ENCODE assay signal across 20 mouse cellular contexts in the genomic region with DNA sequence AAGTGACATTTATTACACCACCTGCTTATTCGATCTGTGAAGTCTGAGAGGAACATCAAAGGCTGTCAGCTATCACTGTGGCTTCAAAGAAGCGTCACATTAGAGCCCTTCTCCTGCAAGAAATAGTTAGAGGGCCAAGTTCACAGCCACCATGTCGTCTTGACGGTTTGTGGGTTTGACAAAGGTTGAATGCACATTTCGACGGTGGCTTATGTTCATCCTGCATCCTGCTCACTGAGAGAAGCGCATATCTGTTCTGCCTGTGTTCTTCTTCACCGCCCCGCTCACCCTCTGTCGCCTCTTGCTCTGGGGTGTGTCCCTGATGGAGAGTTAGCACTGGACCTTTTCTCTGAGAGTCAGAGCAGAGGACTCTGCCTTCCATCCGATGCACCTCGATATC.
DNase-seq lines count a peak whose midpoint lies in the region; ATAC-seq lines count a peak whose summit lies in the region.
"Had no signal": no experiment of that assay in that cellular context is flagged by ENCODE, and none has a peak within 500 bp of the region (broad histone marks: within the 10 kb centered on the region; RNA-seq: fewer than 3 reads in every experiment).

No protein-coding gene starts in this region.

- WGBS in forebrain, embryonic 11.5 days, result 94% methylated on average over 12 of the region's 12 CpGs
- WGBS in forebrain, embryonic 13.5 days, result 93% methylated on average over 12 of the region's 12 CpGs
- 91% methylated on average over 12 of the region's 12 CpGs for WGBS in midbrain, embryonic 11.5 days
- WGBS in midbrain, embryonic 10.5 days, result 92% methylated on average over 12 of the region's 12 CpGs

- no peak overlapping the region for H3K4me2 ChIP-seq in forebrain, embryonic 11.5 days (ENCODE audit: low read depth, low read length, severe bottlenecking)
- no peak overlapping the region for H3K4me2 ChIP-seq in forebrain, embryonic 13.5 days
- no peak overlapping the region for H3K4me2 ChIP-seq in midbrain, embryonic 11.5 days
- H3K4me2 ChIP-seq: embryonic facial prominence, embryonic 15.5 days; liver, embryonic 12.5 days; lung, embryonic 14.5 days; midbrain, embryonic 15.5 days; stomach, embryonic 15.5 days had no signal

- H3K36me3 ChIP-seq in forebrain, embryonic 11.5 days (ENCODE audit: control insufficient read depth, insufficient read depth, low read length), result no peaks in the 10 kb centered on the region
- H3K36me3 ChIP-seq in forebrain, embryonic 13.5 days (ENCODE audit: poor library complexity, severe bottlenecking), result no peaks in the 10 kb centered on the region
- no peaks in the 10 kb centered on the region for H3K36me3 ChIP-seq in midbrain, embryonic 11.5 days (ENCODE audit: control insufficient read depth, insufficient read depth, low read length)
- H3K36me3 ChIP-seq in midbrain, embryonic 10.5 days, result no peaks in the 10 kb centered on the region
- H3K36me3 ChIP-seq: embryonic facial prominence, embryonic 15.5 days; forebrain, embryonic 10.5 days; liver, embryonic 12.5 days; midbrain, embryonic 15.5 days; stomach, embryonic 15.5 days had no signal

- peak; percentile 34 for DNase-seq in forebrain, embryonic 11.5 days (ENCODE audit: low spot score)
- DNase-seq in testis, postnatal 10 days (ENCODE audit: low spot score), result peak; percentile 30
- DNase-seq in testis, postnatal 14 days (ENCODE audit: low spot score), result no peak
- peak; percentile 32 to 62 for DNase-seq in thymus, adult 18-20 months
- no peak for DNase-seq in midbrain, embryonic 11.5 days (ENCODE audit: low spot score, missing footprints)
- DNase-seq in layer of hippocampus, postnatal 36 days, result no peak
- DNase-seq in midbrain, embryonic 10.5 days (ENCODE audit: low spot score), result no peak
- DNase-seq: adrenal gland, postnatal 25 days; cerebellum, adult 2 months; gastrocnemius, postnatal 25 days; heart, postnatal 14 days; kidney, adult 8-10 months; lung, embryonic 14.5 days had no signal

- no peak overlapping the region for H3K27ac ChIP-seq in forebrain, embryonic 11.5 days (ENCODE audit: low read depth, low read length)
- H3K27ac ChIP-seq in forebrain, embryonic 13.5 days, result no peak overlapping the region
- H3K27ac ChIP-seq in midbrain, embryonic 11.5 days (ENCODE audit: low read depth, low read length), result no peak overlapping the region
- H3K27ac ChIP-seq in midbrain, embryonic 10.5 days (replicated peaks), result no peak overlapping the region
- H3K27ac ChIP-seq: embryonic facial prominence, embryonic 15.5 days; forebrain, embryonic 10.5 days; liver, embryonic 12.5 days; midbrain, embryonic 15.5 days; stomach, embryonic 15.5 days had no signal

- no peak for ATAC-seq in forebrain, embryonic 11.5 days (replicated peaks; ENCODE audit: low FRiP score)
- no peak for ATAC-seq in forebrain, embryonic 13.5 days
- no peak for ATAC-seq in midbrain, embryonic 11.5 days (ENCODE audit: low FRiP score)
- ATAC-seq: hindbrain, embryonic 16.5 days; liver, embryonic 12.5 days; midbrain, embryonic 15.5 days had no signal

- no peak overlapping the region for H3K4me3 ChIP-seq in forebrain, embryonic 11.5 days (ENCODE audit: low read depth, low read length)
- H3K4me3 ChIP-seq in forebrain, embryonic 13.5 days, result no peak overlapping the region
- no peak overlapping the region for H3K4me3 ChIP-seq in midbrain, embryonic 11.5 days (ENCODE audit: low read depth, low read length)
- no peak overlapping the region for H3K4me3 ChIP-seq in midbrain, embryonic 10.5 days
- H3K4me3 ChIP-seq: embryonic facial prominence, embryonic 15.5 days; forebrain, embryonic 10.5 days; liver, embryonic 12.5 days; midbrain, embryonic 15.5 days; stomach, embryonic 15.5 days had no signal

- H3K9ac ChIP-seq in forebrain, embryonic 11.5 days (ENCODE audit: low read length), result no peak overlapping the region
- H3K9ac ChIP-seq in forebrain, embryonic 13.5 days, result no peak overlapping the region
- no peak overlapping the region for H3K9ac ChIP-seq in midbrain, embryonic 11.5 days (ENCODE audit: low read length)
- H3K9ac ChIP-seq: embryonic facial prominence, embryonic 15.5 days; liver, embryonic 12.5 days; lung, embryonic 14.5 days; midbrain, embryonic 15.5 days; stomach, embryonic 15.5 days had no signal

- H3K4me1 ChIP-seq in forebrain, embryonic 11.5 days (replicated peaks; ENCODE audit: control insufficient read depth, insufficient read depth, low read length), result no peaks in the 10 kb centered on the region
- H3K4me1 ChIP-seq in forebrain, embryonic 13.5 days, result no peaks in the 10 kb centered on the region
- H3K4me1 ChIP-seq in midbrain, embryonic 11.5 days (ENCODE audit: control insufficient read depth, insufficient read depth, low read length), result no peaks in the 10 kb centered on the region
- H3K4me1 ChIP-seq in midbrain, embryonic 10.5 days, result no peaks in the 10 kb centered on the region
- H3K4me1 ChIP-seq: embryonic facial prominence, embryonic 15.5 days; forebrain, embryonic 10.5 days; liver, embryonic 12.5 days; midbrain, embryonic 15.5 days had no signal

- no peaks in the 10 kb centered on the region for H3K27me3 ChIP-seq in forebrain, embryonic 11.5 days (ENCODE audit: control insufficient read depth, insufficient read depth, low read length)
- H3K27me3 ChIP-seq in forebrain, embryonic 13.5 days, result no peaks in the 10 kb centered on the region
- H3K27me3 ChIP-seq in midbrain, embryonic 11.5 days (ENCODE audit: control insufficient read depth, insufficient read depth, low read length), result no peaks in the 10 kb centered on the region
- no peaks in the 10 kb centered on the region for H3K27me3 ChIP-seq in midbrain, embryonic 10.5 days (ENCODE audit: low read depth, poor library complexity, severe bottlenecking)
- H3K27me3 ChIP-seq: embryonic facial prominence, embryonic 15.5 days; liver, embryonic 12.5 days; midbrain, embryonic 15.5 days; stomach, embryonic 15.5 days had no signal

- no peaks in the 10 kb centered on the region; the same call in 1 of the 2 replicates for H3K9me3 ChIP-seq in forebrain, embryonic 11.5 days (ENCODE audit: control insufficient read depth, low read length)
- peaks cover 5% of the 10 kb centered on the region; the same call in 1 of the 2 replicates for H3K9me3 ChIP-seq in forebrain, embryonic 13.5 days (replicated peaks)
- H3K9me3 ChIP-seq in midbrain, embryonic 11.5 days (ENCODE audit: control insufficient read depth, low read length), result no peaks in the 10 kb centered on the region; the same call in 1 of the 2 replicates
- H3K9me3 ChIP-seq in midbrain, embryonic 10.5 days (replicated peaks), result no peaks in the 10 kb centered on the region; the same call in 1 of the 2 replicates
- H3K9me3 ChIP-seq: embryonic facial prominence, embryonic 15.5 days; midbrain, embryonic 15.5 days; stomach, embryonic 15.5 days had no signal

Comparison
In these comparisons a context has a peak if more than half of its experiments do, and no peak if none do; other contexts are left out.
1. DNase-seq: peak in forebrain, embryonic 11.5 days (single experiment), testis, postnatal 10 days (single experiment) and thymus, adult 18-20 months (2 of 2); none in testis, postnatal 14 days (single experiment), midbrain, embryonic 11.5 days (single experiment), layer of hippocampus, postnatal 36 days (0 of 2) and midbrain, embryonic 10.5 days (single experiment).